Mouse (Mus musculus) frontal cortex, postnatal 10 days (tissue): ENCODE data around the gene Sntb2.
"Not testable (repeated sequence)": the region's sequence is repeated elsewhere in the genome, so short reads cannot be mapped to it uniquely, and the experiment has no call there.

Source experiments
- DNase-seq, 2 experiments: peaks; one replicate each; pipeline ENCODE4 v3.0.0; 2022; ENCODE audit warnings: low spot score in 2 of 2, mixed read lengths in 1 of 2

The Sntb2 gene

GRCm38 (mm10) chr8:107031577-107032090 lies 96.1 kb downstream of the Sntb2 start:
- DNase-seq: no peak

- DNase-seq: not testable (repeated sequence)
These were observed 98.1 kb downstream of the Sntb2 start for GRCm38 (mm10) chr8:107033609-107034008.

GRCm38 (mm10) chr8:107035641-107036040 lies 100.1 kb downstream of the Sntb2 start:
- DNase-seq: no peak

- no peak for DNase-seq
These were observed 101.1 kb downstream of the Sntb2 start for GRCm38 (mm10) chr8:107036626-107037025.

- no peak for DNase-seq
These were observed 105.1 kb downstream of the Sntb2 start for GRCm38 (mm10) chr8:107040632-107041031.

GRCm38 (mm10) chr8:107045478-107045877 lies 109.9 kb downstream of the Sntb2 start:
- no peak for DNase-seq

GRCm38 (mm10) chr8:107046976-107047375 lies 111.4 kb downstream of the Sntb2 start:
- no peak for DNase-seq

GRCm38 (mm10) chr8:107048061-107048941 lies 112.8 kb downstream of the Sntb2 start, which contains the start of gene Pdf:
Pdf (minus strand) TSS chr8:107048614.
- DNase-seq: peak; percentile 72 to 82

- no peak for DNase-seq
These were observed 113.9 kb downstream of the Sntb2 start for GRCm38 (mm10) chr8:107049480-107049879.

GRCm38 (mm10) chr8:107052046-107052445 lies 116.5 kb downstream of the Sntb2 start:
- no peak for DNase-seq

GRCm38 (mm10) chr8:107056076-107056972 lies 120.8 kb downstream of the Sntb2 start, which contains the start of the genes Cog8 and Nip7:
Cog8 (minus strand) TSS chr8:107056689.
Nip7 (plus strand) TSS chr8:107056877.
- peak; percentile 95 for DNase-seq

GRCm38 (mm10) chr8:107056973-107057369 lies 121.4 kb downstream of the Sntb2 start:
- DNase-seq: no peak

GRCm38 (mm10) chr8:107062613-107063012 lies 127.1 kb downstream of the Sntb2 start:
- no peak for DNase-seq

GRCm38 (mm10) chr8:107065511-107066496 lies 130.3 kb downstream of the Sntb2 start, which contains the start of gene Tmed6:
Tmed6 (minus strand) TSS chr8:107065644.
- DNase-seq: no peak
